Mouse (Mus musculus): Measurements from ENCODE around the gene Cobll1. TPM values are rescaled to one million over a fixed set of nuclear protein-coding genes. Genes with fewer than 3 reads are reported as not detected.

The Cobll1 gene
- total RNA-seq, 1 experiment from 2014 or later: 14.9 TPM

- ATAC-seq (replicated peaks in 1 of 2; ENCODE audit: insufficient read depth in 1 of 2, low FRiP score in 2 of 2, low TSS enrichment in 1 of 2, low read depth in 1 of 2, poor library complexity in 2 of 2, severe bottlenecking in 2 of 2): no peak
Observed at GRCm38 (mm10) chr2:65240173-65240745, 1.1 kb upstream of the Cobll1 start.

GRCm38 (mm10) chr2:65238171-65238963, 836 bp downstream of the Cobll1 start:
- peak; percentile 61 to 66 for ATAC-seq (replicated peaks in 1 of 2; ENCODE audit: insufficient read depth in 1 of 2, low FRiP score in 2 of 2, low TSS enrichment in 1 of 2, low read depth in 1 of 2, poor library complexity in 2 of 2, severe bottlenecking in 2 of 2)

GRCm38 (mm10) chr2:65237610-65238170, 1.5 kb downstream of the Cobll1 start:
- ATAC-seq (replicated peaks in 1 of 2; ENCODE audit: insufficient read depth in 1 of 2, low FRiP score in 2 of 2, low TSS enrichment in 1 of 2, low read depth in 1 of 2, poor library complexity in 2 of 2, severe bottlenecking in 2 of 2): peak; percentile 63 to 80

GRCm38 (mm10) chr2:65237116-65237515, 2.1 kb downstream of the Cobll1 start:
- no peak for ATAC-seq (replicated peaks in 1 of 2; ENCODE audit: insufficient read depth in 1 of 2, low FRiP score in 2 of 2, low TSS enrichment in 1 of 2, low read depth in 1 of 2, poor library complexity in 2 of 2, severe bottlenecking in 2 of 2)

- ATAC-seq (replicated peaks in 1 of 2; ENCODE audit: insufficient read depth in 1 of 2, low FRiP score in 2 of 2, low TSS enrichment in 1 of 2, low read depth in 1 of 2, poor library complexity in 2 of 2, severe bottlenecking in 2 of 2): no peak
Observed at GRCm38 (mm10) chr2:65236644-65237043, 2.6 kb downstream of the Cobll1 start.

GRCm38 (mm10) chr2:65232756-65233535, 6.3 kb downstream of the Cobll1 start:
- no peak for ATAC-seq (replicated peaks in 1 of 2; ENCODE audit: insufficient read depth in 1 of 2, low FRiP score in 2 of 2, low TSS enrichment in 1 of 2, low read depth in 1 of 2, poor library complexity in 2 of 2, severe bottlenecking in 2 of 2)

GRCm38 (mm10) chr2:65228426-65228825, 10.8 kb downstream of the Cobll1 start:
- ATAC-seq (replicated peaks in 1 of 2; ENCODE audit: insufficient read depth in 1 of 2, low FRiP score in 2 of 2, low TSS enrichment in 1 of 2, low read depth in 1 of 2, poor library complexity in 2 of 2, severe bottlenecking in 2 of 2): no peak

- no peak for ATAC-seq (replicated peaks in 1 of 2; ENCODE audit: insufficient read depth in 1 of 2, low FRiP score in 2 of 2, low TSS enrichment in 1 of 2, low read depth in 1 of 2, poor library complexity in 2 of 2, severe bottlenecking in 2 of 2)
Observed at GRCm38 (mm10) chr2:65227898-65228290, 11.3 kb downstream of the Cobll1 start.

GRCm38 (mm10) chr2:65227154-65227897, 11.9 kb downstream of the Cobll1 start:
- ATAC-seq (replicated peaks in 1 of 2; ENCODE audit: insufficient read depth in 1 of 2, low FRiP score in 2 of 2, low TSS enrichment in 1 of 2, low read depth in 1 of 2, poor library complexity in 2 of 2, severe bottlenecking in 2 of 2): no peak

- no peak; a peak in 1 of 4 replicates for ATAC-seq (replicated peaks in 1 of 2; ENCODE audit: insufficient read depth in 1 of 2, low FRiP score in 2 of 2, low TSS enrichment in 1 of 2, low read depth in 1 of 2, poor library complexity in 2 of 2, severe bottlenecking in 2 of 2)
Observed at GRCm38 (mm10) chr2:65226494-65226893, 12.7 kb downstream of the Cobll1 start.

- no peak for ATAC-seq (replicated peaks in 1 of 2; ENCODE audit: insufficient read depth in 1 of 2, low FRiP score in 2 of 2, low TSS enrichment in 1 of 2, low read depth in 1 of 2, poor library complexity in 2 of 2, severe bottlenecking in 2 of 2)
Observed at GRCm38 (mm10) chr2:65223956-65224735, 15.1 kb downstream of the Cobll1 start.

- ATAC-seq (replicated peaks in 1 of 2; ENCODE audit: insufficient read depth in 1 of 2, low FRiP score in 2 of 2, low TSS enrichment in 1 of 2, low read depth in 1 of 2, poor library complexity in 2 of 2, severe bottlenecking in 2 of 2): no peak
Observed at GRCm38 (mm10) chr2:65223012-65223411, 16.2 kb downstream of the Cobll1 start.

GRCm38 (mm10) chr2:65221646-65222045, 17.6 kb downstream of the Cobll1 start:
- no peak for ATAC-seq (replicated peaks in 1 of 2; ENCODE audit: insufficient read depth in 1 of 2, low FRiP score in 2 of 2, low TSS enrichment in 1 of 2, low read depth in 1 of 2, poor library complexity in 2 of 2, severe bottlenecking in 2 of 2)

GRCm38 (mm10) chr2:65220563-65220962, 18.6 kb downstream of the Cobll1 start:
- ATAC-seq (replicated peaks in 1 of 2; ENCODE audit: insufficient read depth in 1 of 2, low FRiP score in 2 of 2, low TSS enrichment in 1 of 2, low read depth in 1 of 2, poor library complexity in 2 of 2, severe bottlenecking in 2 of 2): no peak

GRCm38 (mm10) chr2:65219375-65220135, 19.6 kb downstream of the Cobll1 start:
- no peak for ATAC-seq (replicated peaks in 1 of 2; ENCODE audit: insufficient read depth in 1 of 2, low FRiP score in 2 of 2, low TSS enrichment in 1 of 2, low read depth in 1 of 2, poor library complexity in 2 of 2, severe bottlenecking in 2 of 2)

- ATAC-seq (replicated peaks in 1 of 2; ENCODE audit: insufficient read depth in 1 of 2, low FRiP score in 2 of 2, low TSS enrichment in 1 of 2, low read depth in 1 of 2, poor library complexity in 2 of 2, severe bottlenecking in 2 of 2): no peak
Observed at GRCm38 (mm10) chr2:65218318-65218717, 20.9 kb downstream of the Cobll1 start.
